Mouse (Mus musculus): ENCODE measurements around the gene Megf11.

- TF ChIP-seq CTCF (IDR thresholded peaks at IDR 0.05; ENCODE audit: low read depth, low read length) (no peak), POLR2AphosphoS5 (IDR thresholded peaks at IDR 0.05; ENCODE audit: insufficient replicate concordance, low read depth, low read length) (no peak), TAL1 (conservative IDR thresholded peaks at IDR 0.05; ENCODE audit: low read depth, low read length) (no peak), GATA1 (IDR thresholded peaks at IDR 0.05; ENCODE audit: borderline replicate concordance, low read length) (no peak)
Observed at GRCm38 (mm10) chr9:64636961-64637360, 251.5 kb downstream of the Megf11 start.

All from G1E (cell line).